Mouse (Mus musculus) v-Abl transformed pro-B cells (cell line): Measurements from ENCODE around the gene Chd6.

Experiments
- in situ Hi-C, 2 experiments: fragments of 400-800 bp; cut with MboI; formaldehyde crosslinking; loops; one replicate each; pipeline ENCODE4 v1.15.1; 2025; ENCODE audit not compliant: unreplicated experiment in 2 of 2

The Chd6 gene

GRCm38 (mm10) chr2:160940930-160941709, 167.8 kb downstream of the Chd6 start:
- in situ Hi-C loops, result no loop called here

GRCm38 (mm10) chr2:160934451-160934850, 174.4 kb downstream of the Chd6 start:
- in situ Hi-C loops, result no loop called here

GRCm38 (mm10) chr2:160933890-160934289, 175.0 kb downstream of the Chd6 start:
- in situ Hi-C loops, result no loop called here

GRCm38 (mm10) chr2:160932981-160933380, 175.9 kb downstream of the Chd6 start:
- in situ Hi-C loops, result no loop called here

DNA sequence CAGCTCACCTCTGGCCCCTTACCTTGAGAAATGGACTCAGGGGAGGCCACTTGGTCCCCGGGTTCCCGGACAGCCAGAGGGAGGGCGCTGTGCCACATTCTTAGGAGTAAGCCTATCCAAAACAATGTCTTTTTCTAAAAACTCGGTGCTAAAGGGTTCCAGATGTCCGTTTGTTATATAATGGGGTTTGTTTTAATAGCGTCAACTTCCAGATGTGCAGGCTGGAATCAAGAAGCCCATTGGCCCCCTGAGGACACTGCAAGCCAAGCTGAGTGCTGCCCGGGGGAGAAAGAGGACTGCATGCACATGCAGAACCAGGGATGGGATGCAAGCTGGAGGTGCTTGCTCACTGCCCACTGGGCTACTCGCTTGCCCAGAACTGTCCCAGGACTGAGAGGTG, 176.6 kb downstream of the Chd6 start:
- in situ Hi-C loops, result no loop called here

DNA sequence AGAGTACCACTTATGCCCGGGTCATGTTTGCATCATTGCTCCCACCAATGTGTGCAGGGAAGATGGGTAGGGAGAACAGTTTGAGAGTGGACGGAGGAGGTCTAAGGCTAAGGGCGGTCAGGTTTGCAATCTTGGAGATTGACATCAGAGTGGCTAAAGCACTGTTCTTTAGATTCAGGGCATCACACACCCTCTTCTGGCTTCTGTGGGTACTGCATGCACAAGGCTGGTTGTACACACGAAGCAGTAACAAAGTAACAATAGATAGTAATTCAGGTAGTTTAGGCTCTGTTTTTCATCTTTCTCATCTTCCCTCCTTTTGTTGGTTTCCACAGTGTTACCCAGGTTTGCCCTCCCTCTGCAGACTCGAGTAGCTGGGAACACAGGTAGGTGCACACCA, 177.5 kb downstream of the Chd6 start:
- in situ Hi-C loops, result no loop called here

DNA sequence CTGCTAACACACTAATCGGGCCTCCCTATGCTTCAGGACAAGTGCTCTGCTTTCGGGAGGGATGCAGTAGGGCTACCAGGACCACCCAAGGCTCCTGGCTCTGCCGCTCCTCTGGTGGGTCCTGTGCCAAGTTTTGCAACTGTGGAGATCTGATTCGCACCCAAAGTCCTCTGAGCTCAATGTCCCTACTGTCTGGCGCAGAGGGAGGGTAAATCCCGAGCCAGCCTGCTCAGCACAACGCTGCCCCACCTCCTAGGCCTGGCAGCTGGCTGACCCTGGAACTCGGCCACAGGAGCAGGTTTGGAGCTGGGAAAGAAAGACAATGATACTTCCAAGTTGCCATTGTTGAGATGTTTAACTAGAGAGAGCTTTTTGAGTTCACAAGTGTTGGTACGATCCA, 183.7 kb downstream of the Chd6 start:
- in situ Hi-C loops, result no loop called here

- in situ Hi-C loops, result no loop called here
Measured at GRCm38 (mm10) chr2:160921285-160921684, 187.6 kb downstream of the Chd6 start.

DNA sequence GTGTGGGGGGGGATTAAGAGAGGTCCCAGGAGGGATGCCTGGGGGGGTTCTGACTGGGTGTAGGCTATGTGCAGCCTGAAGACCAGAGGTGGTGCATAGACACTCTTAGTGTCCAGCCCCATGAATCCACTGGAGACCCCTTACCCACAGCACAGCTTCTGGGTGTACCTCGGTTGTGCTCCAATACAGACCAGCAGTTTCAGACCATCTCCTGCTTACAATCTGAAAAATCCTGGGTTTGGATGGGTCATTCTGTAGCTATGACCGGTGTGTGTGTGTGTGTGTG, 190.0 kb downstream of the Chd6 start:
- in situ Hi-C loops, result no loop called here

DNA sequence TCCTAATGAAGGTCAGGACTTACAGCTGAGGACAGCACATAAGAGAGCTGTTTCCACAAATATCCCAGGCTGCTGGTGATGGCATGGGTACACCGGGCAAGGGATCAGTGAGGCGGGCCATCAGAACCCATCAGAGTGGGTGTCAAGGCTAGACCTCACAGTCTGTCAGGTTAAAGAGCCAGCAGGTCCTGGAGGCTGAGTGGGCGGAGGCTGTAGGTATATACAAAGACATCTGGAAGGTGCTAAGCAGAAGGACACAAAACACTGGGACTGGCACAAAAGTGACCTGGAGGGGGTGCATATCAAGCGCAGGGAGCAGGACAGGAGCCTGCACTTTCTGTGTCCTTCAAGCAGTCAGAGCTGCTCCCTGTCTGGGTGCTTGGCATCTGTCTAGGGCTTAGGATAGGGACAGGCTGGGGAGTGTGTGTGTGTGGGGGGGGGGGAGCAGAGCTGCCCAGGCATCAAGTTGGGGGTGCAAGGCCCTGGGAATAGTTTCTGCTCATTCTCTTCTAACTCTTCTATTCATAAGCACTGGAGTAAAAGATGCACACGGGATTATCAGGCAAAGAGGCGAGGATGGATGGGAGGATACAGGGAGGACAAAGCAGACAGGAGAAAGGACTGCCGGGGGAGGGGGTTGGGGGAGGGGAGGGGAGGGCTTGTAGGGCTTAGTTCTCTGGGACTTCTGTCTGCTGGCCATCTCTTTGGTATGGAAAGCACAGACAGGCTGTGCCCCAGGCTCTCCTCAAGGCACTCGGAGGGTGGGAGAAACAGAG, 190.5 kb downstream of the Chd6 start:
- in situ Hi-C loops, result no loop called here

- in situ Hi-C loops, result no loop called here
Measured at GRCm38 (mm10) chr2:160917313-160917712, 191.6 kb downstream of the Chd6 start.

- in situ Hi-C loops, result no loop called here
Measured at GRCm38 (mm10) chr2:160916714-160917113, 192.2 kb downstream of the Chd6 start.

- in situ Hi-C loops, result no loop called here
Measured at GRCm38 (mm10) chr2:160915821-160916610, 192.9 kb downstream of the Chd6 start.

DNA sequence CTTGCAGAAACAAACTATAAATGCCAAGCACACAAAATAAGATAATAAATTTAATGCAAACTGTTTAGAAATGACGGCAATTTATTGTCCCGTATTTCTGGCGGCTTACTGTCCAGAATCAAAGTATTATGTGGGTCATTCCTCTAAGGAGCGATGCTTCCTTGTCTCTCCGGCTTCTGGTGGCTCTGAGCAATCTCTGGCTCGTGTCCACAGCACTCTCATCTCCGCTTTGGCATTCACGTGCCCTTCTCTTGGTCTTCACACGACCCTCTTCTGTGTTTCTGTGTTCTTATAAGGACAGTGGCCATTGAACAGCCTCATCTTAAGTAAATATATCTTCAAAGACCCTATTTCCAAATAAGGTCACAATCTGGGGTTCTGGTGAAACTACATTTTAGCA, 194.2 kb downstream of the Chd6 start:
- in situ Hi-C loops, result no loop called here

DNA sequence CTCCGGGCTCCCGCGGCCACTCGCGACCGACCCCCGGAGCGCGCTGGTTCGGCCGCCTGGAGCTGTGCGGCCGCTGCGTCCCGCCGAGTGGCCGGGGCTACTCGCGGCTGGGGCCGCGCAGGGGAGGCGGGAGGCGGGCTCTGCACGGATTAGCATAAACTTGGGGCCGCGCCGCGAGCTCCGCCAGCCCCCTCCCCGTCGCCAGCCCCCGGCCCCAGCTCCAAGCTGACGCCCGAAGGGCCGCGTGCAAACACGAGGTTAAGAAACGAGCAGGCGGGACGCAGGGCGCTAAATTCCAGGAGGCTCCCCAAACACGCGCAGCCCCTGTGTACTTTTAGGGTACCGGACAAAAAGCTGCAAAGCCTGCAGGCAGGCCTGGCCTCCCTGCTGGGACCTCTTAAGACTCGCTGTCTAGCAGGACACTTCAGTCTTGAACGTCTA, 196.6 kb downstream of the Chd6 start, which contains the start of gene Emilin3:
Gene Emilin3, minus strand, starts transcription at position 98 of the 441 bp plus-strand sequence.
- in situ Hi-C loops, result no loop called here

- in situ Hi-C loops, result no loop called here
Measured at GRCm38 (mm10) chr2:160911558-160912201, 197.2 kb downstream of the Chd6 start.

DNA sequence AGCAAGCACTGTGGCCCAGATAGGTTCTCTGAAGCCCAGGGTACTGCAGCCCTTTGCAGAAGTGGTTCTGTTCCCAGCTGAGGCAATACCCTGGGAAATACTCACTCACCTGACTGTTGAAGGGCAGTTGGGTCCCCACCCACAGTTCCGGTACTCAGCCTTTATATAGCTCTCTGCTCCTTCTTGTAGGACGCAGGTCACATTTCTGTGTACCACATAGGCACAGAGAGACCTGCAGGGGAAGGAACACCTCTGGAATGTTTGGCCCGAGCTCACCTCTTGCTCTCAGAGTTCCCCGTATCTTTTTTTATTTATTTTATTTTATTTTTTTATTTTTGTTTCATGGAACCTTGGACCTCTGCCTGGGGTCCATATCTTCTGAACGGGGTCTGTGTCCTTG, 198.2 kb downstream of the Chd6 start:
- in situ Hi-C loops, result no loop called here

DNA sequence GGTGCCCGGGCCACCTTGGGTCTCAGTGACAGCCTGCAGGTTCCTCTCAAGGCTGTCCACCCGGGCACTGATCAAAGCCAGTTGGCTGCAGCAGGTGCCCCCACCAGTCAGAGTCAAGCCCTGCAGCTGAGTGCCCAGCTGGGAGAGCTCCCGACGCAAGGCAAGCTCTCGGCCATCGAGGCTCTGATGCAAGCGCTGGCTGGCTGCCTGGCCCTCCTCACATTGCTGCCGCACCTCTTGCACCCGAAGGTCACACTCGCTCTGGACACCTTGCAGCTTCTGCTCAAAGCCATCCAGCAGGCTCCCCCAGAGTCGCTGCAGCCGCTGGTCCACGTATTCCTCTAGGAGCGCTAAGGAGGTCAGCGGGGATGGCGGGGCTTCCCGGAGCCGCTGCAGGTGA, 200.3 kb downstream of the Chd6 start:
- in situ Hi-C loops, result no loop called here

DNA sequence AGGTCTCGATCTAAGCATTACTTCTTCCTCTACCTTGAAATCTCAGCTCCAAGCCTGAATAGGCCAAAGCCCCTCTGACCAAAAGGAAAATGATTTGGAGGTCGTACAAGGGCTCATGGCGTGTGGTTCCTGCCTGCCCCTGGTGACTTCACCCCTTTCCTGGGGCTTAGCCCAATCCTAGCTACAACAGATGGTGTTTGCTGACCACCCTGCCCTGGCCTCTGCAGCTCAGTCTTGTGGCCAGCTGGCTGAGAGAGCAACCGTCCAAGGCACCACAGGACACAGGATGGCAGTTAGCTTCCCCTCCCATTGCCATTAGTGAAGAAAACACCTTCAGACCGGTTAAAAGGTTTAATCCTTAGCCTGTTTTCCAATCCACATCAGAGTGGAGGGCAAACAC, 202.8 kb downstream of the Chd6 start:
- in situ Hi-C loops, result no loop called here

GRCm38 (mm10) chr2:160905301-160905700, 203.6 kb downstream of the Chd6 start:
- in situ Hi-C loops, result no loop called here
